ENCODE assay signal across 8 mouse cellular contexts in the genomic region with DNA sequence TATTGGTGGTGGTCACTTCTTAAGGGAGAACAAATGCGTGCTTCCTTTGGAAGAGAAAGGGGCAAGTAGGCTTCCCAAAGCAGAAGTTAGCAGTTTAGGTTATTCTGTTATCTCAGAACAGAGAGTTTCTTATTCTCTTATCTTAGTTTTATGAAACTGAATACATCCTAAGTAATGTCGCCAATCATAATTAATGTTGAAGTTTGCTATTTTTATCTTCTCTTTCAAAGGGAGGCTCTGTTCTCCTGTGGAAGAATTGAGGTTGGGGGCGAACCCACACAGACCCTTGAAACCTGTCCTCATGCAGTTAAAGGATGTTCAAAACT. TPM values are rescaled to one million over a fixed set of nuclear protein-coding genes. Genes with fewer than 3 reads are reported as not detected.
DNase-seq lines count a peak whose midpoint lies in the region; ATAC-seq and TF ChIP-seq lines count a peak whose summit lies in the region.

No protein-coding gene starts in this region.

- H3K27ac ChIP-seq in heart, embryonic 12.5 days (ENCODE audit: poor library complexity, severe bottlenecking): peak overlapping the region; percentile 80; the same call in 1 of the 2 replicates
- H3K27ac ChIP-seq in forebrain, embryonic 16.5 days (ENCODE audit: low read length): no peak overlapping the region; the same call in 1 of the 2 replicates
- H3K27ac ChIP-seq in liver, embryonic 16.5 days (ENCODE audit: low read length): peak overlapping the region; percentile 84

- H3K4me1 ChIP-seq in heart, embryonic 12.5 days (replicated peaks): peaks cover 7% of the 10 kb centered on the region
- H3K4me1 ChIP-seq in E14TG2a.4 (replicated peaks; ENCODE audit: low read depth, low read length): peaks cover 40% of the 10 kb centered on the region
- peaks cover 10% of the 10 kb centered on the region for H3K4me1 ChIP-seq in forebrain, embryonic 16.5 days (replicated peaks; ENCODE audit: control insufficient read depth, insufficient read depth, low read length)
- peaks cover 10% of the 10 kb centered on the region for H3K4me1 ChIP-seq in liver, embryonic 16.5 days (ENCODE audit: control insufficient read depth, low read depth, low read length)

- DNase-seq in heart, adult 18-20 months: no peak
- no peak for DNase-seq in urinary bladder, postnatal 10 days (ENCODE audit: low spot score)
- no peak for DNase-seq in frontal cortex, postnatal 10 days (ENCODE audit: low spot score in 2 of 2)
- DNase-seq in cerebellum, adult 18-20 months: no peak

- no peak for TF ChIP-seq CTCF in E14TG2a.4 (conservative IDR thresholded peaks at IDR 0.05; ENCODE audit: low read length)

- H3K4me2 ChIP-seq in heart, embryonic 12.5 days: peak overlapping the region; percentile 88
- H3K4me2 ChIP-seq in forebrain, embryonic 16.5 days (ENCODE audit: low read length): peak overlapping the region; percentile 78
- H3K4me2 ChIP-seq in liver, embryonic 16.5 days (ENCODE audit: low read depth, low read length): peak overlapping the region; percentile 95

- no peak for ATAC-seq in heart, embryonic 12.5 days (ENCODE audit: insufficient number of reproducible peaks, low FRiP score)
- ATAC-seq in forebrain, embryonic 16.5 days: no peak
- ATAC-seq in liver, embryonic 16.5 days (ENCODE audit: low read depth): no peak

- H3K36me3 ChIP-seq in heart, embryonic 12.5 days: peaks cover 20% of the 10 kb centered on the region
- H3K36me3 ChIP-seq in E14TG2a.4 (ENCODE audit: insufficient read depth, low read length): peaks cover 31% of the 10 kb centered on the region
- peaks cover 4% of the 10 kb centered on the region; the same call in 1 of the 2 replicates for H3K36me3 ChIP-seq in forebrain, embryonic 16.5 days (ENCODE audit: control insufficient read depth, insufficient read depth)
- peaks cover 6% of the 10 kb centered on the region for H3K36me3 ChIP-seq in liver, embryonic 16.5 days (ENCODE audit: control insufficient read depth, insufficient read depth)

- no peaks in the 10 kb centered on the region for H3K9me3 ChIP-seq in heart, embryonic 12.5 days (replicated peaks)
- H3K9me3 ChIP-seq in E14TG2a.4 (ENCODE audit: low read length): no peaks in the 10 kb centered on the region
- no peaks in the 10 kb centered on the region for H3K9me3 ChIP-seq in forebrain, embryonic 16.5 days (ENCODE audit: control insufficient read depth, low read length)
- no peaks in the 10 kb centered on the region for H3K9me3 ChIP-seq in liver, embryonic 16.5 days (replicated peaks; ENCODE audit: control insufficient read depth, low read length)

- WGBS in heart, embryonic 12.5 days: 51% methylated on average over 3 of the region's 3 CpGs
- WGBS in forebrain, embryonic 16.5 days: 57% methylated on average over 3 of the region's 3 CpGs
- WGBS in liver, embryonic 16.5 days (ENCODE audit: insufficient replicate concordance): 21% methylated on average over 3 of the region's 3 CpGs

- H3K27me3 ChIP-seq in heart, embryonic 12.5 days (replicated peaks): no peaks in the 10 kb centered on the region
- no peaks in the 10 kb centered on the region for H3K27me3 ChIP-seq in E14TG2a.4 (ENCODE audit: insufficient read depth, low read length)
- H3K27me3 ChIP-seq in forebrain, embryonic 16.5 days (replicated peaks; ENCODE audit: control insufficient read depth, insufficient read depth, low read length): no peaks in the 10 kb centered on the region
- no peaks in the 10 kb centered on the region for H3K27me3 ChIP-seq in liver, embryonic 16.5 days (ENCODE audit: control insufficient read depth, insufficient read depth, low read depth, low read length)

- peak overlapping the region; percentile 79 for H3K4me3 ChIP-seq in heart, embryonic 12.5 days
- peak overlapping the region; percentile 93 for H3K4me3 ChIP-seq in E14TG2a.4 (replicated peaks; ENCODE audit: low read length)
- peak overlapping the region; percentile 82 for H3K4me3 ChIP-seq in forebrain, embryonic 16.5 days (replicated peaks; ENCODE audit: low read length)
- peak overlapping the region; percentile 94 for H3K4me3 ChIP-seq in liver, embryonic 16.5 days (ENCODE audit: low read depth, low read length)

- H3K9ac ChIP-seq in heart, embryonic 12.5 days: peak overlapping the region; percentile 92
- H3K9ac ChIP-seq in forebrain, embryonic 16.5 days (replicated peaks; ENCODE audit: low read depth, low read length): peak overlapping the region; percentile 86
- peak overlapping the region; percentile 86 for H3K9ac ChIP-seq in liver, embryonic 16.5 days (ENCODE audit: low read depth, low read length)

RNA-seq across cellular contexts. Expression of a gene that starts 0.7 kb away (rescaled TPM):
- 31.1 and 32.6 TPM in 2 replicates for polyA plus RNA-seq in heart, embryonic 12.5 days (2016; fragmentation: Nextera tagmentation; extraction: Ambion mirVana)
- total RNA-seq in heart, adult 18-20 months (2021): 10 to 100 TPM; 16.6 to 20.5 TPM
- 49.4 and 54.0 TPM in 2 replicates for polyA plus RNA-seq in forebrain, embryonic 16.5 days (2015; fragmentation: Nextera tagmentation; extraction: Ambion mirVana)
- 16.3 and 22.7 TPM in 2 replicates for polyA plus RNA-seq in liver, embryonic 16.5 days (2015; fragmentation: Nextera tagmentation; extraction: Ambion mirVana)

RNA-seq across cellular contexts. Expression of a gene that starts 28.1 kb away (rescaled TPM):
- 26.6 and 29.2 TPM in 2 replicates for polyA plus RNA-seq in heart, embryonic 12.5 days (2016; fragmentation: Nextera tagmentation; extraction: Ambion mirVana)
- 10 to 100 TPM; 10.2 to 11.2 TPM for total RNA-seq in heart, adult 18-20 months (2021)
- 71.1 and 72.1 TPM in 2 replicates for polyA plus RNA-seq in forebrain, embryonic 16.5 days (2015; fragmentation: Nextera tagmentation; extraction: Ambion mirVana)
- polyA plus RNA-seq in liver, embryonic 16.5 days (2015; fragmentation: Nextera tagmentation; extraction: Ambion mirVana): 17.1 and 17.3 TPM in 2 replicates

RNA-seq across cellular contexts. Expression of a gene that starts 28.2 kb away (rescaled TPM):
- 199 and 201 TPM in 2 replicates for polyA plus RNA-seq in heart, embryonic 12.5 days (2016; fragmentation: Nextera tagmentation; extraction: Ambion mirVana)
- total RNA-seq in heart, adult 18-20 months (2021): 100 to 1,000 TPM; 128 to 135 TPM
- 231 and 234 TPM in 2 replicates for polyA plus RNA-seq in forebrain, embryonic 16.5 days (2015; fragmentation: Nextera tagmentation; extraction: Ambion mirVana)
- 108 and 120 TPM in 2 replicates for polyA plus RNA-seq in liver, embryonic 16.5 days (2015; fragmentation: Nextera tagmentation; extraction: Ambion mirVana)

RNA-seq across cellular contexts. Expression of a gene that starts 36.4 kb away (rescaled TPM):
- 1.6 TPM in 2 replicates for polyA plus RNA-seq in heart, embryonic 12.5 days (2016; fragmentation: Nextera tagmentation; extraction: Ambion mirVana)
- total RNA-seq in heart, adult 18-20 months (2021): 1 to 10 TPM; 1.6 to 1.9 TPM
- polyA plus RNA-seq in forebrain, embryonic 16.5 days (2015; fragmentation: Nextera tagmentation; extraction: Ambion mirVana): 1.4 and 2.6 TPM in 2 replicates
- polyA plus RNA-seq in liver, embryonic 16.5 days (2015; fragmentation: Nextera tagmentation; extraction: Ambion mirVana): 0.43 and 0.74 TPM in 2 replicates
